Mouse (Mus musculus) small intestine, adult 2 months (tissue): ENCODE results near the gene Myo1d. TPM values are rescaled to one million over a fixed set of nuclear protein-coding genes. Genes with fewer than 3 reads are reported as not detected.

Source experiments
- H3K27ac ChIP-seq: fragments of 200-500 bp; 2 replicates; pipeline ENCODE4 v1.5.1; 2012; ENCODE audit warnings: low read depth, low read length, control low read depth, inconsistent platforms; ENCODE audit not compliant: insufficient read depth
- H3K27me3 ChIP-seq: fragments of 200-500 bp; 2 replicates; pipeline ENCODE4 v1.6.1; 2012; ENCODE audit warnings: mild to moderate bottlenecking, moderate library complexity, low read length, inconsistent platforms; ENCODE audit not compliant: control insufficient read depth, insufficient read depth
- H3K36me3 ChIP-seq: fragments of 200-500 bp; 2 replicates; pipeline ENCODE4 v1.6.1; 2012; ENCODE audit warnings: mild to moderate bottlenecking, low read length, control low read depth, inconsistent platforms; ENCODE audit not compliant: control insufficient read depth, insufficient read depth
- H3K4me1 ChIP-seq: fragments of 200-500 bp; 2 replicates; pipeline ENCODE4 v1.6.1; 2012; ENCODE audit warnings: low read length, inconsistent platforms, mixed read lengths; ENCODE audit not compliant: control insufficient read depth, insufficient read depth, insufficient read length
- H3K4me3 ChIP-seq: fragments of 200-500 bp; 2 replicates; pipeline ENCODE4 v1.5.1; 2012; ENCODE audit warnings: low read depth, mild to moderate bottlenecking, control low read depth, inconsistent platforms, low read length, moderate library complexity
- CTCF ChIP-seq: fragments of 200-500 bp; IDR thresholded peaks from 2 replicates; pipeline ENCODE4 v1.5.1; 2012; ENCODE audit warnings: low read depth, mild to moderate bottlenecking, control low read depth, inconsistent platforms, low read length, moderate library complexity, mixed read lengths; ENCODE audit not compliant: insufficient replicate concordance, insufficient read length; ENCODE audit errors: extremely low read depth
- POLR2A ChIP-seq: fragments of 200-500 bp; IDR thresholded peaks from 2 replicates; pipeline ENCODE4 v1.6.1; 2012; ENCODE audit warnings: low read depth, mild to moderate bottlenecking, control low read depth, inconsistent platforms, low read length, moderate library complexity
- WGBS: fragments of 180-500 bp; shearing (Covaris S2); methylation state at CpG from one replicate; pipeline ENCODE4 v1.1.7; 2018; 5-methylcytosine and 5-hydroxymethylcytosine counted together
- polyA plus RNA-seq: library from polyadenylated mRNA; depleted of rRNA; stranded (reverse); fragments of >200 nt; gene quantifications from 2 replicates; pipeline ENCODE4 v1.2.3, GENCODE M21; 2012

The Myo1d gene
- polyA plus RNA-seq, 1 experiment = 139 TPM

DNA sequence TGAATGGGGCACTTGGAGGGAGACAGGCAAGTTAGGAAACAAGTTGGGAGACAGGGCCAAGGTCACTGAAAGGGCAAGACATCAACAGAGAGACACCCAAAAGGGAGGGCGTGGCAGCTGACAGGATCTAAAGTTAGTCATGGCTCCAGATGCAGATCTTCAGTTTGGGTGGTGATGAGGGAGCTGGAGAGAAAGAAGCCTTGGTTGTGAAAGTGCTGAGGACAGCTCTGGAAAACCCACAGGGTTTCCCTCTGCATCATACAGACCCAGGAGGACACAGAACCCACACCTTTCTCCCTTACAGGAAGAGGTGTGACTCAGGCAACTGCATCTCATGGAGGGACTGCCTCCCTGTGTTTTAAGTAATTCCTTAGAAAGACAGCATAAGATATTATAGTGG is 283.2 kb downstream of the Myo1d start:
- H3K4me1 ChIP-seq = no peaks in the 10 kb centered on the region
- TF ChIP-seq CTCF = no peak
- no peak for TF ChIP-seq POLR2A
- 93% methylated on average over 1 of the region's 1 CpGs for WGBS
- no peak overlapping the region for H3K27ac ChIP-seq
- H3K27me3 ChIP-seq = no peaks in the 10 kb centered on the region
- H3K36me3 ChIP-seq = peaks cover 8% of the 10 kb centered on the region
- no peak overlapping the region for H3K4me3 ChIP-seq

DNA sequence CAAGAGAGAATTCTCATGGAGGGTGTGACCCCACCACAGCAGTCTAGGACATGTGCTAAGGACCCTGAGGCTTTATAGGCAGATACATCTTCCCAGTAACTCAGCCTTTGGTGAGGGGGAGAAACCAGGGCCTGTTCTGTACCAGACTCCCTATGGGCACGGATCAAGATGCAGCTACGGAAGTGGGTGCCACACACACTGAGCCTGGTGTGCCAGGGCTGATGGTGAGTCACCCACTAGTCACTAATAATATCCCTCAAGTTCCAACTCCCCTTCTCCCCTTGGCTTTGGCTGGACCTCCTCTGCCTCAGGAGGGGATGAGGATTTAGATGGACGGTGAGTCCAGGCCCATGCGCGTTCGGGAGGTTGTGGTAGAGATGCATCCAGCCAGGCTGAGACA is 283.9 kb downstream of the Myo1d start:
- Histone ChIP-seq H3K4me1 (no peaks in the 10 kb centered on the region), H3K36me3 (peaks cover 8% of the 10 kb centered on the region), H3K4me3 (no peak overlapping the region), H3K27ac (no peak overlapping the region), H3K27me3 (no peaks in the 10 kb centered on the region)
- 94% methylated on average over 6 of the region's 6 CpGs for WGBS
- TF ChIP-seq CTCF = no peak
- TF ChIP-seq POLR2A = no peak

DNA sequence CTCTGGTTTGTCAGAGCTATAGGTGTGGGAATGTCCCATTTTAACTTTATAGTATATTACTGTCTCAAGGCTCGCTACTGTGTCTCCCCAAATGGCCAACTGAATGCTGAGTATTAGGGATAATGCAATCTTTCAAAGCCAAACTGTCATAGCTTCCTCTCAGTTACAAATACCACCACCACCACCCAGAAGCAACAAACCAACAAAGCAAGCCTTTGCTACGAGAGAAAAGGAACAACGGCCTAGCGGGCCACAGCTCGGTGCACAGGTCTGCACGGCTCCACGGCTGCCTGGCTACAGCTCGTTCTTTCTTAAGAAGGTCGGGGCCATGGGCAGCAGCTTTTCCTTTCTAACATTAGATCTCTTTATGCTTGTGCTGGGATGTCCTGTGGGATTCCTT is 285.0 kb downstream of the Myo1d start:
- no peak for TF ChIP-seq POLR2A
- TF ChIP-seq CTCF = no peak

DNA sequence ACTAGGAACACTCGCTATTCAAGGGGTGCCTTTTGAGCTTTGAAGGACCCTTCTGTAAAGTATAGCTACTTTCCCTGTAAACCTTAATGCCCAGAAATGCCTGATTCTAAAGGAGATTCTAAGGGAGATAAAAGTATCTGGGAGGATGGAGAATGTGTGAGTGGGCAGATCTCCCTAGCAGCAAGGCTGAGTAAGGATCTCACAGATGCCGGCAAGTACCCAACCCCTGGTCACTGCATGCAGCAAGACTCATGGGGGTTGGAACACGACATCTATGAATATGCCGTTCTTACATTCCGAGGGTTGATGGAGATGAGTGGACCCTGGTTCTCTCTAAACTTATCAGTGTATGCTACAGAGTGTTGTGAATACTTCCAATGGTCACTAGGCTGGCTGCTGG is 286.6 kb downstream of the Myo1d start:
- Histone ChIP-seq H3K4me1 (no peaks in the 10 kb centered on the region; the same call in 1 of the 2 replicates), H3K27ac (no peak overlapping the region), H3K4me3 (no peak overlapping the region), H3K36me3 (peaks cover 11% of the 10 kb centered on the region), H3K27me3 (no peaks in the 10 kb centered on the region)
- TF ChIP-seq CTCF (no peak), POLR2A (no peak)
- WGBS = 95% methylated on average over 5 of the region's 5 CpGs

More for the DNA sequence above, 285.0 kb downstream of the Myo1d start:
- H3K4me1 ChIP-seq = no peaks in the 10 kb centered on the region
- WGBS = 86% methylated on average over 9 of the region's 9 CpGs
- H3K27me3 ChIP-seq = no peaks in the 10 kb centered on the region
- H3K4me3 ChIP-seq = no peak overlapping the region
- H3K36me3 ChIP-seq = peaks cover 8% of the 10 kb centered on the region
- H3K27ac ChIP-seq = no peak overlapping the region

DNA sequence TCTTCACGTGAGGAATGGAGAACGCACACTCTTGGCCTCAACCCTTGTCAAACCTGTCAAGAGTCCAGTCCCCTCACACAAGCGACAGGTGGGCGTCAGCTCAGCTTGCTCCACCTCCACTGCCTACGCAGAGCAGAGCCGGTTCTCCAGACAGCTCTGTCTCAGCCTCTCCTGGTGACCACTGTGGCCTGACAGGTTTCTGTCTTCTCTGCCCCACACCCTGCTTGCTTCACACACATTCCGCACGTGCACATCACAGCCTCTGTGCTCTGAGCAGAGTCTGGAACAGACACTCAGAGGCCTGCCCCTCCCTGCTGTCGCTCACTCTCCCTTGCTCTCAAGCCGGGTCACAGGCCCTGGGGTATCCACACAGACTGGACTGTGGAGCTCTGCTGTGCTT is 289.0 kb downstream of the Myo1d start:
- Histone ChIP-seq H3K27ac (no peak overlapping the region), H3K4me1 (no peaks in the 10 kb centered on the region; the same call in 1 of the 2 replicates), H3K36me3 (peaks cover 7% of the 10 kb centered on the region; the same call in 1 of the 2 replicates), H3K4me3 (no peak overlapping the region), H3K27me3 (no peaks in the 10 kb centered on the region)
- 84% methylated on average over 10 of the region's 10 CpGs for WGBS
- no peak for TF ChIP-seq POLR2A
- no peak for TF ChIP-seq CTCF

DNA sequence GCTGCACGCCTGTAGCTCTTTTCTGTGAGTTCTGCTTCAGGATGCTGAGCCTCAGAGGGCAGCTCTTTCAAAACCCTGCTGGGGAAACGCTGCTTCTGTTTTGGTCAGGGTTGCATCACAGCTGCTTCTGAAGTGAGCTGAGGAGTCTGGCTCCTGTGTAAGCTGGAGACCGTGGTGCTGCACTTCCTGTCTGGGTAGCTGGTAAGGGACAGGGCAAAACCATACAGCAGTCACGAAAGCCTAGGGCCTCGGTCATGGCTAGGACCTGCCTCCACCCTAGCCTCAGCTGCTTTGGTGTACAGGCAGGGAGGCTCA is 290.0 kb downstream of the Myo1d start:
- WGBS = 62% methylated on average over 5 of the region's 5 CpGs
- no peaks in the 10 kb centered on the region; the same call in 1 of the 2 replicates for H3K4me1 ChIP-seq
- TF ChIP-seq CTCF (no peak), POLR2A (no peak)
- peaks cover 3% of the 10 kb centered on the region; the same call in 1 of the 2 replicates for H3K36me3 ChIP-seq
- peak overlapping the region; percentile 49; the same call in 1 of the 2 replicates for H3K27ac ChIP-seq
- H3K27me3 ChIP-seq = no peaks in the 10 kb centered on the region
- no peak overlapping the region for H3K4me3 ChIP-seq

DNA sequence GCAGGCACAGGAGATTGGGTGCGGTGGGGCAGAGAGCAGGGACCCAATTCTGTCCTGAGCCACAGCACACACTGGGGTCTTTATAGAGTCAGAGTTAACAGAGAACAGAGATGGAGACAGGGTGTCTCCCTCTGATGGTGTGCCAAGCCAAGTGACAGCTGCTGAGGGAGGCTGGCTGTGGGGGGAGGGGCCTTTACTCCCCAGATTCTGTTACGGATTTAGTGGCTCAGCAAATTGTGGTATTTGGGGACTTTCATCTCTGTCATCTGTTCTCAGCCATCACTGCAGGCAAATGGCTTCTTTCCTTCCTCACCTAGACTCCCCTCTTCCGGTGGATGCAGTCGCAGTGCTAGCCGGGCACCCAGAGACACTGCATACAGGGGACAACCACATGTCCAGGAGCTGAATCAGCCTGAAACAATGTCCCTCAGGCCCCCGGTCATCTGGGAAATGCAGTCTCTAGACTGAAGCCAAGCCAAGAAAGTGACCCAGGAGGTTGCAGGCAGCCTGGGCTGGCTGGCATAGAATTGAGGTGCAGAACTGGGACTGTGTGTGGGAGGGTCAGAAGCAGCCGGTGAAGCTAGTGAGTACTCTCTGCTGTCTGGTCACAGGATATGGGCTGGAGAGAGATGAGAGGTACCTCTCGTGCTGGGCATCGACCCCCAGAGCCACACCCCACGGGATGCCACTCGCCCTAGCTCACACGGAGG is 290.5 kb downstream of the Myo1d start:
- Histone ChIP-seq H3K4me1 (no peaks in the 10 kb centered on the region; the same call in 1 of the 2 replicates), H3K4me3 (no peak overlapping the region), H3K27ac (0 out of 2 replicates have a peak overlapping the region, but pooled peaks have one; percentile 10), H3K27me3 (no peaks in the 10 kb centered on the region), H3K36me3 (peaks cover 5% of the 10 kb centered on the region; the same call in 1 of the 2 replicates)
- WGBS = 75% methylated on average over 12 of the region's 12 CpGs
- no peak for TF ChIP-seq CTCF
